Mouse (Mus musculus) liver, postnatal 0 days (tissue): ENCODE measurements around the gene Cd69.

Source experiments
- CTCF ChIP-seq: sonication (generic); IDR thresholded peaks from 2 replicates; pipeline ENCODE4 v1.5.1; 2016; ENCODE audit warnings: antibody characterized with exemption, low read depth
- EP300 ChIP-seq: IDR thresholded peaks from 2 replicates; pipeline ENCODE4 v1.6.1; 2016; ENCODE audit warnings: antibody characterized with exemption, low read depth, mild to moderate bottlenecking

DNA sequence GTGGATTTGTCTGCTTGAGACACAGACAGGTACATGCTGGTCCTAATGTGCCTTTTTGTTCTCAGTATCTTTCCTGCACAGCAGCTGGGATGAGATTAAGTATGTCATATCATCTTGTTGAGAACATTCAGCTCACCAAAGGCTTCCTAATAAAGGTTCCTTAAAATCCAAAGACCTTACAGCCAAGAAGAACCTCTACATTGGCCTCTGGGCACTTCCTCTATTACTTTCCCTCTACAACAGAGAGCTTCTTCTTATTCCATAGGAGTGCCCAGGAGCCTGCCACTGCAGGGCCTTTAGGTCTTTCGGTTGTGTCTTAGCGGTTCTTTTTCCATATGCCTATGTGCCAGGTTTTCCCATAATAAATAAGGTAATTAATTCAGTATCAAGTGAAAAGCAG lies 1.2 kb upstream of the Cd69 start:
- no peak for TF ChIP-seq CTCF
- TF ChIP-seq EP300: no peak
